Mouse (Mus musculus) layer of hippocampus, postnatal 14 days (tissue): ENCODE measurements around the gene Rhobtb1. TPM values are rescaled to one million over a fixed set of nuclear protein-coding genes. Genes with fewer than 3 reads are reported as not detected.

Experiments
- DNase-seq, 2 experiments: peaks; one replicate each; pipeline ENCODE4 v3.0.0; 2021 to 2022; ENCODE audit warnings: low spot score in 2 of 2, mixed read lengths in 1 of 2
- total RNA-seq, 2 experiments: library from RNA; stranded (reverse); gene quantifications; 2 replicates each; pipeline ENCODE4 v1.2.3; 2021

Rhobtb1 gene
- total RNA-seq, 2 experiments from 2014 or later: 7.3 to 8.5 TPM

DNA sequence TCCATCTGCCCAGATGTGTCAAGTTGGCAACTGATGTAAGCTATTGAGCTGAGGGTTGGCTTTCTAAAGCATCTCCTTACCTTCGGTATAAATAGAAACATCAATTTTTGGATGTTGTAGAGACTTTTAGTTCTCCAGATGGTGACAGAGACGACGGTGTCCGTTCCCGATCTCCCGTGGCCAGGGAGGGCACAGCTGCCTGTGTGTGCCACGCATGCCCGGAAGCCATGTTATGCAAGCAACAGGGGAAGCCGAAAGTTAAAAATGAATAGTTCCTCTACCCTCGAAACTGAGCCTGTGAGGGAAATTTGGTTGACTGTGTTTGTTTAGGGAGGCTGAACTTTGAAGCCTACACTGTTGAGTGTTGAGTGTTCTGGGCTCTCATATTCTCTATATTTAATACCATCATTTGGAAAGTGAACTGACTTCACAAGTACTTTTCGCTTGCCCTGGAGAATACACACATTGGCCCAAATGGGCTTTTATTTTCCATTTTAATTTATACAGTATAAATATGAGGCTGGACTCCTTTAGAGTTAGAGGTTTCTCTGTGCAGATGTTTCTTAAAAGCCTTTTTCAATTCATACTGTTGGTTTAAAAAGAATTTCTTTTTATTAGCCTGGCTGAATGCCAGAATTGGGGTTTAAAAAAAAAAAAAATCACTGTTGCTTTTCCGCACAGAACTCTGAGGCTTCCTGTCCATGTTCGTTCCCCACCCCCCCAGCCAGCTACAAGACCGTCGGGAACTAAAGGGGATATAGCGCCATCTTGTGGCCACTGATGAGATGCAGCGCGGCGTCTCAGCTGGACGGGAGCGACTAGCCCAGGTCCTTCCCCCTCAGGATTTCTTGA is 169.7 kb downstream of the Rhobtb1 start:
- DNase-seq: peak; percentile 70 to 73

DNA sequence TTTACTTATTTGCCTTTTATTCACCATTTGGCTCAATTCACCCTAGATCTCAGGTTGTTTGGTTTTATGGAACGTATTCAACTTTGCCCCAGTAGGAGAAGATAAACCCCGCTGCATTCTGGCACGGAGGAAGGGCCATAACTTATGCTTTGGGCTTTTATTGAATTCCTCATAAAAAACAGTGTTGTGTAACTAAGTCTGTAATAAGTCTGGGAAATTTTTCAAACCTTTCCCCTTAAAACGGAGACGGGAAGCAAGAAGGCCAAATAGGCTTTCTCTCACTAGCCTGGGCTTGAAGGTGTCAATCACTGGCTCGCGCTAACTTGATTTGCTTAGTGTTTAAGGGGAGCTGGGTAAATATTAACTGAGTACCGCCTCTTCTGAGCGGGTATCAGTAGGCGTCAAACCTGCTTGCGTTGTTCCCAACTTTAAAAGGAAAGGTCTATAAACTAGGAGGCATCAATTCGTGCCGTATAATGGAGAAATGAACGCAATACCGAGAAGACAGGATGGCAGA is 170.3 kb downstream of the Rhobtb1 start:
- no peak for DNase-seq

DNA sequence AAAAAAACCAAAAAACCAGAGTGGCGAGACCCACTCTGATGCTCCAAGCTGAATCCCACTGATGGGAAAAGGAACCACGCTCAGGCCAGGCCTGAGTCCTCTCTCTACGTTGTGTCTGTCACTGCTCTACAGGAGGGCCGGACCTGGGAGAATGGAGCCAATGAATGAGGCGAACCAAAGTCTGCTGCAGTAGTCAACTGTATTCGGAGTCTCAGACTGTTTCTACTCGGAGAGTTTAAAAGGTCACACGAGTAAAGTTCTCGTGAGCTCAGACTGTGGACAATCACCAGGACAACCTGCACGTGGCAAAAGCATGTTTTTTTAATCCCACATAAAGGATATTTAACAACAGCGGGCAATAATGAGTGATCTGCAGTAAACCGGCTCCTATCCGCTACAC is 172.8 kb downstream of the Rhobtb1 start:
- no peak for DNase-seq

DNA sequence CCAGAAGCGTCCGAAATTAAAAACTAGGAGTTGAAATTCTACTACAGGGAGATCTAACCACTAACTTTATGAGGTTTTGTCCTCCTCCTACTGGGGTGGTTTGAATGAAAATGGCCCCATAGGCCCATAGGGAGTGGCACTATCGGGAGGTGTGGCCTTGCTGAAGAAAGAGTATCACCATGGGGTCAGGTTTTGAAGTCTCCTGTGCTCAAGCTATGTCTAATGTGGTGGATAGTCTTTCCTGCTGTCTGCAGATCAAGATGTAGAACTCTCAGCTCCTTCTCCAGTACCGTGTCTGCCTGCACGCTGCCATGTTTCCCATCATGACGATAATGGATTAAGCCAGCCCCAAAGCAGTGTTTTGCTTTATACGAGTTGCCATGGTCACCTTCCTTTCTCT is 173.6 kb downstream of the Rhobtb1 start:
- DNase-seq: no peak

DNA sequence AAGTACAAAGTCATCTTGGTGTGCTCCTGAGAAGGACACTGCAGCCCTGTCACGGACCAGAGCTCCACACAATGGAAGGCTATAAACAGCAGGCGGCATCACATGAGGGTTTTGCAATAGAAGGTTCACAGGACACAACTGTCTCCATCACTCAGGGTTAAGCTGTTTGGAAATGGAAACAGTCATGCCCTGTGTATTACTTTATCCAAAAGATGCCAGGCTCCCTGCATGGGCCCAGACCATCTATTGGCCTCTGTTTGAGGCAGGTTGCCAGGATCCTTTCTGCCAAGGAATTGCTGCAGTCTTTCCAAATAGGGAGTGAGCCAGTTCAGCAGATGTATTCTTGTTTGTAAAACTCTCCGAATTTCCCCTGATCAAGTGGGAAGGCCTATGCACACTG is 175.2 kb downstream of the Rhobtb1 start:
- DNase-seq: peak; percentile 74 to 86

DNA sequence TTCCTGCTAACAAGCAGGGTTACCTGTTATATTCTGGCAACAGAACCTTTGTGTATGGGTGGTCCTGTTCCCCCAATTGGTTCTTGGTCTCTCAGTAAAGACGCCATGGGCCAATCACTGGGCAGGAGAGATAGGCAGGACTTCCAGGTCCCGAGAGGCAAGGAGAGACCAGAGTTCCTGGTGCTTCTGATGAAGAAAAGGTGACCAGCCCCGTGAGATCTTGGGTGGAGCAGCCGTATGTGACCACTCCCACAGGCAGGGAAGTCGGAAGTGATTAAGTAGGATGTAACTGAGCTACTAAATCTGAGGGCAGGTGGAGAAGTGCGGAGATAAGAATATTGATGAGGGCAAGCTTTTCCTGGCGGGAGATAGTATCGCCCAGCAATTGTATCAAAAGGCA is 176.1 kb downstream of the Rhobtb1 start:
- DNase-seq: no peak

DNA sequence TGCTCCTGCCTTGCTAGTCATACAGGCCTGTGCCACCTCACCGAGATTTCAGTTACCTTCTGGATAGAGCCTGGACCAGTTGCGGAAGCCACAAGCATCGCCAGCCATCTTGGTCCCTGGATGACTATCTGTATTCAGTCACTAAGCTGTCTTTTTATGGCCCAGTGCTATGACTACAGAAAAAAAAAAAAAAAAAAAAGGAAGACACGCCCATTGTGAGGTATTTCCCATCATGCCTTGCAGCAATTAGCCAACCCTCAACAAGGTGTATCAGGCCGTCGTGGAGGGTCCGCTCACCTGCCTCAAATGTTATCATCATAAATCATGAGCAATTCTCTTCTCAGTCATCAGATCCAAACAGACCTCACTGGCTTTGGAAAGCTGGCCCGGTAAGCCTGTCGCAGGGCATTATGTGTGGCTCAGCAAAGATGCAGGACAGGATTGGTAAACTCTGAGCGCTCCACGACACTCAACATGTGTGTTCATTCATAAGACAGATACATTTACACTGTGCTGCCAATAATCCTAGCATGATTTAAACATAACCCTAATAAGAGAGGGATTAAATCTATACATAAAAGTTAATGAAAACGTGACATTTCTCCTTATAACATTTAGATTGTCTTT is 176.9 kb downstream of the Rhobtb1 start:
- DNase-seq: no peak

DNA sequence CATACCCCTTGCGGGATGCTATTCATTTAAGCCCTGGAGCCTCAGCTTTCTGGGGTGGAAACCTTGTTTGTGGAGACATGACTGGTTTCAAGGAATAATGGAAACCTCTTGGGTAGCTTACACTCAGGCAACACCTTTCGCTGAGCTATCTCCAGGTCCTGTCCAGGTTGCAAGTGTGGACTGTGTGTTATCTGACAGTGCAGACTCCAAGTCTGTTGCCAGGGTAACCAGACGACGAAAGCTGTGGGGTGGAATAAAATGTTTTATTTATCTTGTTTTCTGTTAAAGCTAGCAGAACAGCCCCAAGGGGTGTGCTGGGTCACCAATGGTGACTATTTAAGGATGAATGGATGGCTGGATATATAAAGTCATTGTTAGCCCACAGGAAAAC is 177.4 kb downstream of the Rhobtb1 start:
- no peak for DNase-seq

DNA sequence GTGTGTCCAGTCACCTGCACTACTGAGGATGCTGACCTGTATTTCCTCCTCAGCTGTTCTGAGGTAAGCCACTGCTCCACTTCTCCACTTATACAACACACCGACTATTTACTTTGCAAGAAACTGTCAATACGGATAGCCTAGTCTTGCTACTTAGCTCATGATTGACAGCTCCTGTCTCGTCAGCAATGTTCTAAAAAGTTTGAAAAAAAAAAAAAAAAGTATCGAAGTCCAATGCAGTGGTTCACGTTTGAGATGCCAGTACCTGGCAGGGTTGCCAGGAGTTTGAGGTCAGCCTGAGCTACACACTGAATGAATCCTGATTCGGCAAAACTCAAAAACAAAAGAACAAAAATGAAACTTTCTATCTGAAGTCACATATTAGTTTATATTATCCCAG is 180.0 kb downstream of the Rhobtb1 start:
- no peak for DNase-seq

DNA sequence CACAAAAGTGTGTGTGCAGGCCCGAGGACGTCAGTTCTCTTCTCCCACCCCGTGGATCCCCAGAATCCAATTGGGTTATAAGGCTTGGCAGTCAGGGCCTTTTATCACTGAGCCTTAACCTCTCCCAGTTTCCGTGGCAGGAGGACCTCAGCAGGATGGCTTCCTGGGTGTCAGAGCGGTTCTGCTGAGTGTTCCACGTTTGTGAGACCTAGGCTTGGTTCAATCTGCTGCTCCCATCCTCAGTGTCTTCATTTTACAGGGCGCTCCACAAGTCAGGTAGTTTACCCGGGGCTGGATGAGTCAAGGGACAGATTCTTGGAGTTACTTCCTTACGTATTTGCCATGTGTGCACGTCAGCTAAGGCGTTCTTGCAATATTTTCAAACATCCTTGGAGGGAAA is 182.0 kb downstream of the Rhobtb1 start:
- DNase-seq: no peak

DNA sequence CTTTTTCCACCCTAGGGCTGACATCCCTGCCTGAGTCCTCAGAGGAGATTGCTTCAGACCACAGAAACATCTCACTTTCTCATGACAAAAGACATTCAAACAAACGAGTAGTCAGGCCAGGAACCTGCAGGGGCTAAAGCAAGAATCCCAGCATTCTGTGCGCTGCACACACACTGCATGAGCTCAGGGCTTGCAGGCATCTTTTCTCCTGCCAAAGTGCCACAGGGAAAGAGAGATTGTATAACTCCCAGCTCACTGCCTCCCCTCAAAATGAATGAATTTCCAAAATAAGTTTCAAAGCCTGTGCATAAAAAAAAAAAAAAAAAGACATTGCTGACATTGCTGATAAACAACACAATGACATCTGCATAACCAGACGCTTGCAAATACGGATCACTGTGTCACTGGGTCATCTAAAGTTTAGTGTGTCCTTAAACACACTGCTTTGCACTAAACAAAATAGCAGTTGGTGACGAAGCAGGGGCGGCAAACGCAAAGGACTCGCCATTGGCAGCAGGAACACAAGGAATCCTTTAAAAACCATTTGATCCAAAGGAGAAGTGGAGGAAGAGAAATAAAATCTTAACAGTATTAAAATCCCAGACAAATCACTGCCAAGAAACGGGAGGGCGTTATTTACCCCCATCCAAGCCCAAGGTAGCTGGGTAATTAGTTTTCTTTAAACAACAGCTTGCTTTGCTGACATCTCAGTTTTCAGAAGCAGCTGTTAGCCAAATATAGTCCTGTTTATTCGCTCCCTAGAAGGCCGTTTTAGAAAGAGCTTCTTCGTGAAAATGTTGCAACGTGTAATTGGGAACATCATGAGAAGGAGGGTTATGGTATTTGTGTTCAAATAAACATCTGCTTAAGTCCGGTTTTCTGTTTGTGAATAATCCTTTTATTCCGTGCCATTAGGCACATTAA is 183.3 kb downstream of the Rhobtb1 start:
- peak in 1 of 2 experiments; percentile 23 for DNase-seq

DNA sequence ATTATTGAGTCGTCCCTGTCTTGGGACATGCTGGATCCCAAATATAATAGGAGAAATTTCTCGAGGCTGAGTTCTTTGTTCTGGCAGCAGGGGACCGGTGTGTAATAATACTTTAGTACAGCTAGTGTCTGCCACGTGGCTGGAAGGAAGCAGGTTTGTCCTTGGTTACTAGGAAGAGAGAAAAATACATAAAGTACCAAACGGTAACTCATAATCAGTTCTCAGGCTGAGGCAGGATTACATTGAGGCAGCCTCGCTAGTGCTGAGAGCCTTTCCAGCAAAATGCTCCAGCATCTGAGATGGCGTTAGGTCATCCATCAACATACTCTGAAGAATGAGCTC is 183.9 kb downstream of the Rhobtb1 start:
- DNase-seq: no peak

DNA sequence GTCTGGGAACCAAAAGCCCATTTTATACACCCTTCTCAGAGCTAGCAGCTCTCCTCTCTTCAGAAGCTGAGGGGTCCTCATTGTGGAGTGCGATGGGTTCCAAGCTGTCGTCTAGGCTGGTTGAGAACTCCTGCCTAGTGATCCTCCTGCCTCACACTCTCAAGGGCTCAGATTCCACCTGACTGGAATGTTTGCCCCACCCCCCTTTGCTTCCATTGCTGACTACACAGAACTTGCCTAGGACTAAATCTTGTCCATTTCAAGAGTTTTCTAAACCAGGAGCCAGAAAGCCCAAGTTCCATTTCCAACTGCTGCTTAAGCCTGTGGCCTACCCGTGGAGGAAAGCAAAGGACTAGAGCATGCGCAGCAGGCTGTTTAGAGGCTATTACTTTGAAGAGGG is 184.4 kb downstream of the Rhobtb1 start:
- DNase-seq: no peak

DNA sequence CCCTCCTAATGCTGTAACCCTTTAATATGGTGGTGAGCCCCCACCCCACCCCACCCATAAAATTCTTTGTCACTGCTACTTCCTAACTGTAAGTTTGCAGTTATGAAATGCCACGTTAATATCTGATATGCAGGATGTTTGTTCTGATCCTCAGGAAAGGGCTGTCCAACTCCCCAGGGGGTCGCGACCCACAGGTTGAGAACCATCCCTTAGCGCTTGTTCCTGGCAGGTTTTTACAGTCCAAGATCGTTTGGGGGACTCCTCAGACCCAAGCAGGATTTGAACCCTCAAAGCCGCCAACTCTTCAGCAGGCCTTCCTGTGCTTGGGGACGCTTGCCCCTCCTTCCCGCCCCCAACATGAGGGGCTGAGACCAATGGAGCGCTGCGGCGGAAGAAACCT is 185.0 kb downstream of the Rhobtb1 start:
- no peak for DNase-seq

DNA sequence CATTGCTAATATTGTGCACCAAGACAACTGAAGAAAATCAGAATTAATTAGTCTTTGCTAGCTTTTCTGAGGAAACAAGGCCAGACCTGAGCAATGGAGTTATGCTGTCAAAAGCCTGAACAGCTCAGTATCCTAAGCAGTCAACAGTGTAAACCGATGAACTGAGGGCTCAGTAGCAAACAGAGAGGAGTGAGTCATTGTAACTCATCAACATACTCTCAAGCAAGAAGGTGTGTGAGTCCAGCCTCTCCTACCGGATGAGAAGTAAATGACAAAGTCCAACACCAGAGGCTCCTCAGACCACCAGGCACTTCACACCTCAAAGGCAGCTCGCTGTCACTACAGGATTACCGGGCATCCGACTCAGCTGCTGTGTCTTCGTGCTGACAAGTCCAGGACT is 188.8 kb downstream of the Rhobtb1 start:
- DNase-seq: no peak

Other genes starting within 250 kb of the Rhobtb1 start
- gene A930033H14Rik, start 61.7 kb downstream of the Rhobtb1 start, total RNA-seq: 1 to 10 TPM; 3.8 to 4.7 TPM
- gene Cdk1, start 201.5 kb downstream of the Rhobtb1 start, total RNA-seq: 1 to 10 TPM; 2.9 to 3.4 TPM
- 100 to 1,000 TPM; 483 to 533 TPM for gene Ank3, start 247.3 kb downstream of the Rhobtb1 start, total RNA-seq